Mouse (Mus musculus) hindbrain, embryonic 10.5 days (tissue): ENCODE data around the gene Mus81. TPM values are rescaled to one million over a fixed set of nuclear protein-coding genes. Genes with fewer than 3 reads are reported as not detected.
A peak's percentile ranks its signal among the peaks of the same experiment; 100 is the strongest.

Source experiments
- DNase-seq: peaks from one replicate; pipeline ENCODE4 v3.0.0-alpha.2; 2017; ENCODE audit warnings: low spot score
- H3K27ac ChIP-seq: fragments of 300-500 bp; sonication (generic); 2 replicates; pipeline ENCODE4 v1.5.1; 2016; ENCODE audit warnings: mild to moderate bottlenecking, moderate library complexity
- H3K27me3 ChIP-seq: fragments of 300-500 bp; sonication (generic); 2 replicates; pipeline ENCODE4 v1.6.1; 2016; ENCODE audit warnings: mild to moderate bottlenecking; ENCODE audit not compliant: poor library complexity, insufficient read depth, severe bottlenecking
- H3K36me3 ChIP-seq: fragments of 300-500 bp; sonication (generic); 2 replicates; pipeline ENCODE4 v1.6.1; 2016; ENCODE audit warnings: mild to moderate bottlenecking, moderate library complexity
- H3K4me1 ChIP-seq: fragments of 300-500 bp; sonication (generic); replicated peaks from 2 replicates; pipeline ENCODE4 v1.6.1; 2016; ENCODE audit warnings: mild to moderate bottlenecking
- H3K4me3 ChIP-seq: fragments of 300-500 bp; sonication (generic); 2 replicates; pipeline ENCODE4 v1.5.1; 2016; ENCODE audit warnings: mild to moderate bottlenecking, moderate library complexity
- H3K9me3 ChIP-seq: fragments of 300-500 bp; sonication (generic); 2 replicates; pipeline ENCODE4 v1.6.1; 2016; ENCODE audit warnings: mild to moderate bottlenecking, moderate library complexity
- WGBS: fragments of 180-500 bp; shearing (Covaris S2); methylation state at CpG from one replicate; pipeline ENCODE4 v1.1.7; 2016; 5-methylcytosine and 5-hydroxymethylcytosine counted together
- polyA plus RNA-seq: library from polyadenylated mRNA; unstranded; fragments of >200 nt; fragmentation: Nextera tagmentation; extraction: Ambion mirVana; gene quantifications from 2 replicates; pipeline ENCODE4 v1.2.1, GENCODE M21; 2016

Mus81 gene
- polyA plus RNA-seq, 1 experiment from 2014 or later = 51.4 TPM

GRCm38 (mm10) chr19:5474281-5475068, 13.7 kb downstream of the Mus81 start:
- peak overlapping the region; percentile 94 for H3K27ac ChIP-seq
- peaks cover 27% of the 10 kb centered on the region for H3K4me1 ChIP-seq
- under 1% methylated on average over 65 of the region's 68 CpGs for WGBS
- peak; percentile 67 for DNase-seq
- no peaks in the 10 kb centered on the region for H3K9me3 ChIP-seq
- peaks cover 22% of the 10 kb centered on the region for H3K36me3 ChIP-seq
- peaks cover 18% of the 10 kb centered on the region for H3K27me3 ChIP-seq
- H3K4me3 ChIP-seq = peak overlapping the region; percentile 76

GRCm38 (mm10) chr19:5473720-5474119, 14.5 kb downstream of the Mus81 start, which contains the start of gene Efemp2:
Gene Efemp2 (plus strand): TSS chr19:5473954.
- Histone ChIP-seq H3K27me3 (peaks cover 18% of the 10 kb centered on the region), H3K4me3 (peak within 1 kb of the TSS; percentile 76), H3K9me3 (no peaks in the 10 kb centered on the region), H3K36me3 (peaks cover 14% of the 10 kb centered on the region), H3K4me1 (peaks cover 27% of the 10 kb centered on the region), H3K27ac (peak within 1 kb of the TSS; percentile 94)
- peak; percentile 75 for DNase-seq
- 3% methylated on average over 22 of the region's 22 CpGs for WGBS

GRCm38 (mm10) chr19:5472857-5473256, 15.3 kb downstream of the Mus81 start:
- no peaks in the 10 kb centered on the region for H3K9me3 ChIP-seq
- H3K4me1 ChIP-seq = peaks cover 31% of the 10 kb centered on the region
- DNase-seq = no peak
- H3K27ac ChIP-seq = no peak overlapping the region
- H3K27me3 ChIP-seq = peaks cover 18% of the 10 kb centered on the region
- no peak overlapping the region for H3K4me3 ChIP-seq
- WGBS = 76% methylated on average over 3 of the region's 3 CpGs
- H3K36me3 ChIP-seq = peaks cover 12% of the 10 kb centered on the region

GRCm38 (mm10) chr19:5471846-5472245, 16.4 kb downstream of the Mus81 start:
- Histone ChIP-seq H3K27ac (no peak overlapping the region; the same call in 1 of the 2 replicates), H3K9me3 (no peaks in the 10 kb centered on the region), H3K36me3 (peaks cover 17% of the 10 kb centered on the region), H3K27me3 (peaks cover 18% of the 10 kb centered on the region), H3K4me1 (peaks cover 31% of the 10 kb centered on the region), H3K4me3 (no peak overlapping the region)
- WGBS = 55% methylated on average over 5 of the region's 5 CpGs
- DNase-seq = no peak

GRCm38 (mm10) chr19:5468374-5468773, 19.8 kb downstream of the Mus81 start, which contains the start of gene Ctsw:
Gene Ctsw (minus strand): TSS chr19:5468507.
- Histone ChIP-seq H3K27ac (no peak within 1 kb of the TSS), H3K27me3 (peaks cover 4% of the 10 kb centered on the region), H3K4me1 (peaks cover 14% of the 10 kb centered on the region), H3K4me3 (no peak within 1 kb of the TSS), H3K36me3 (peaks cover 51% of the 10 kb centered on the region), H3K9me3 (no peaks in the 10 kb centered on the region)
- no peak for DNase-seq
- 67% methylated on average over 5 of the region's 5 CpGs for WGBS

GRCm38 (mm10) chr19:5466916-5467500, 21.2 kb downstream of the Mus81 start:
- no peak overlapping the region for H3K4me3 ChIP-seq
- H3K27me3 ChIP-seq = no peaks in the 10 kb centered on the region
- H3K27ac ChIP-seq = no peak overlapping the region
- H3K9me3 ChIP-seq = no peaks in the 10 kb centered on the region
- H3K36me3 ChIP-seq = peaks cover 63% of the 10 kb centered on the region
- H3K4me1 ChIP-seq = peaks cover 14% of the 10 kb centered on the region
- no peak for DNase-seq
- WGBS = 87% methylated on average over 6 of the region's 6 CpGs

- H3K27ac ChIP-seq = no peak overlapping the region
- H3K36me3 ChIP-seq = peaks cover 63% of the 10 kb centered on the region
- peaks cover 24% of the 10 kb centered on the region for H3K4me1 ChIP-seq
- WGBS = 95% methylated on average over 8 of the region's 8 CpGs
- H3K4me3 ChIP-seq = no peak overlapping the region
- DNase-seq = no peak
- H3K27me3 ChIP-seq = no peaks in the 10 kb centered on the region
- no peaks in the 10 kb centered on the region for H3K9me3 ChIP-seq
Observed at GRCm38 (mm10) chr19:5465037-5465436, 23.2 kb downstream of the Mus81 start.

- Histone ChIP-seq H3K4me3 (peak overlapping the region; percentile 39), H3K4me1 (peaks cover 27% of the 10 kb centered on the region), H3K27me3 (peaks cover 9% of the 10 kb centered on the region), H3K9me3 (no peaks in the 10 kb centered on the region), H3K36me3 (peaks cover 63% of the 10 kb centered on the region), H3K27ac (peak overlapping the region; percentile 87)
- WGBS = 55% methylated on average over 15 of the region's 15 CpGs
- peak; percentile 80 for DNase-seq
Observed at GRCm38 (mm10) chr19:5463791-5464562, 24.2 kb downstream of the Mus81 start.

GRCm38 (mm10) chr19:5463212-5463611, 25.0 kb downstream of the Mus81 start:
- Histone ChIP-seq H3K9me3 (no peaks in the 10 kb centered on the region), H3K4me3 (peak overlapping the region; percentile 39; the same call in 1 of the 2 replicates), H3K27me3 (peaks cover 16% of the 10 kb centered on the region), H3K27ac (no peak overlapping the region), H3K4me1 (peaks cover 26% of the 10 kb centered on the region), H3K36me3 (peaks cover 60% of the 10 kb centered on the region)
- WGBS = 86% methylated on average over 9 of the region's 9 CpGs
- DNase-seq = no peak

GRCm38 (mm10) chr19:5461411-5461810, 26.8 kb downstream of the Mus81 start:
- Histone ChIP-seq H3K9me3 (no peaks in the 10 kb centered on the region), H3K27ac (no peak overlapping the region), H3K27me3 (peaks cover 16% of the 10 kb centered on the region), H3K4me1 (peaks cover 43% of the 10 kb centered on the region), H3K4me3 (peak overlapping the region; percentile 87), H3K36me3 (peaks cover 42% of the 10 kb centered on the region)
- DNase-seq = no peak
- WGBS = 91% methylated on average over 6 of the region's 6 CpGs

- H3K36me3 ChIP-seq = peaks cover 33% of the 10 kb centered on the region
- peak within 1 kb of the TSS; percentile 88 for H3K27ac ChIP-seq
- peak; percentile 93 for DNase-seq
- WGBS = under 1% methylated on average over 32 of the region's 32 CpGs
- peaks cover 22% of the 10 kb centered on the region for H3K27me3 ChIP-seq
- H3K4me3 ChIP-seq = peak within 1 kb of the TSS; percentile 87
- H3K9me3 ChIP-seq = no peaks in the 10 kb centered on the region
- peaks cover 52% of the 10 kb centered on the region for H3K4me1 ChIP-seq
Observed at GRCm38 (mm10) chr19:5460465-5460911, 27.7 kb downstream of the Mus81 start, which contains the start of gene Fibp. Gene Fibp (plus strand): TSS chr19:5460615.

GRCm38 (mm10) chr19:5459896-5460295, 28.3 kb downstream of the Mus81 start:
- peaks cover 58% of the 10 kb centered on the region for H3K4me1 ChIP-seq
- H3K36me3 ChIP-seq = peaks cover 29% of the 10 kb centered on the region
- peak overlapping the region; percentile 87 for H3K4me3 ChIP-seq
- no peaks in the 10 kb centered on the region for H3K9me3 ChIP-seq
- H3K27ac ChIP-seq = peak overlapping the region; percentile 88
- WGBS = 26% methylated on average over 3 of the region's 3 CpGs
- DNase-seq = no peak
- H3K27me3 ChIP-seq = peaks cover 22% of the 10 kb centered on the region
